Mouse (Mus musculus): ENCODE results near the gene Msi2.
A peak's percentile ranks its signal among the peaks of the same experiment; 100 is the strongest.

The Msi2 gene

GRCm38 (mm10) chr11:88718050-88718765, at the start of gene Msi2:
Msi2 (minus strand) TSS chr11:88718513.
- peak; percentile 94 for DNase-seq (ENCODE audit: low read depth, low spot score)

GRCm38 (mm10) chr11:88765635-88766034, 47.3 kb upstream of the Msi2 start:
- no peak for DNase-seq (ENCODE audit: low read depth, low spot score)

DNA sequence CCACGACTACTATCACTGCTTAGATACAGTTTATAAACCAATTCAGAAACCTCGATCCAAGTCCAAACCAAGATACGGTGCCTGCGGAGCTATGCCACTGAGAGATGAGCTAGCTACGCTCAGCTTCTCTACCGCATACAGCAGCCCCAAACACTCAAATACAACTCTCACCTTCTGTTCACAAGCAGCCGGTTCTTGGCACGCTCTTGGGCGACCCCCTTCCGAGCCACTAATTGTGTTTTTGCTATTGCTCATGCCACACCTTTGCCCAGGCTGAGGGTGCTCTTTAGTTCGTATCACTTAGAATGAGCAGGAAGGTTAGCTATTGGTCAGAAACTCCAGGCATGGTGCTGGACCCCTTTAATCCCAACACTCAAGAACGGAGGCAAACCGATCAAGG, 45.1 kb upstream of the Msi2 start:
- no peak for DNase-seq (ENCODE audit: low read depth, low spot score)

- no peak for DNase-seq (ENCODE audit: low read depth, low spot score)
Observed at GRCm38 (mm10) chr11:88759501-88759900, 41.2 kb upstream of the Msi2 start.

DNA sequence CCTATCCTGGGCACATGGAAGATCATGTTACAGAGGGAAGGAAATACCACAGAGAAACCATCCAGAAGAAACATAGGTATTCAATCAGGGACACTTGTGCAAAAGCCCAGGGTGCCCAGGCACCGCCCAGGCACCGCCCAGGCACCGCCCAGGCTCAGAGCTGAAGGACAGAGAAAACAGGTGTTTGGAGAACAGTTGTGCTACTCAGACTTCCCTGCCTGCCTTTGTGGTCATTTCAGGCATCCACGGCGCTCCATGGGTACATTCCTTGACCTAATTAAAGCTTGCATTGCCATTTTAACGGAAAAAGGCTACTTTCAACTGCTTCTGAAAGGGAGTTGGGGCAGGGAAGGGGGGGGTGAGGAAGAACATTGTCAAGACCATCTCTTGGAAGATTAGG, 40.1 kb upstream of the Msi2 start:
- DNase-seq (ENCODE audit: low read depth, low spot score): peak; percentile 69

DNA sequence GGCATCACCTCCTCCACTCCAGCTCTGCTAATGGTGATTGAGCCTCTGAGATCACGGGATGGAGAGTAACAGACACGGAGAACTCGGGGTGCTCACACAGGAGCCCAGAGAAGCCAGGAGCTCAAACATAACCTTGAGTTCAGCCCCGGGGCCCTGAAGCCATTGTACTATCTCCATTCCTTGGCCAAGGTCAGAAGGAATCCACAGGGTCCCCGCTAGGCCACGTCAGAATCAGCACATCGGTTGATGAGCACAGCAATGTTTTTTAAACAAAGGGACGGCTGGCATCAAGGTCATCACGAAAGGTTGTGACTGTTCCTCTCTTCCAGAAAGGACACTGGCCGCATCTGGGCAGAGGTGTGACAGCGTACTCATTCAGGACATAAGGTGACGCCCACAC, 27.0 kb upstream of the Msi2 start:
- DNase-seq (ENCODE audit: low read depth, low spot score): no peak

- DNase-seq (ENCODE audit: low read depth, low spot score): peak; percentile 94
Observed at GRCm38 (mm10) chr11:88739574-88740295, 21.4 kb upstream of the Msi2 start.

GRCm38 (mm10) chr11:88729363-88729762, 11.1 kb upstream of the Msi2 start:
- no peak for DNase-seq (ENCODE audit: low read depth, low spot score)

DNA sequence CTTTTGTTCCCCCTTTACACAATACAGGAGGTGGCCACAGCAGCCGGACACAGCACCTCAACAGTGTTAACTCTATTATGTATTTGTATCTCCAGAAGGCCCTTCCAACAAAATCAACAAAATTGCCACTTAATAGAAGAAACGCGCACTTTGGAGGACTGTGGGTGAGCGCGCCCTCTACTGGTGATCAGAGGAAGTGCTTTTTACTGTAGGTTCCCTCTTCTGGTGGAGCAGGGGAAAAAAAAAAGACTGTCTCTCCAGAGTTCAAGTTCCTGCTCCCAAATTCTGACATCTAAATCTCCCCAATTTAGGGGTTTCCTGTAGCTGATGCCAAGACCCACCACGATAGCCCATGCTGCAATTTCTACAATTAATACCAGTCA, 10.2 kb upstream of the Msi2 start:
- DNase-seq (ENCODE audit: low read depth, low spot score): peak; percentile 81

GRCm38 (mm10) chr11:88727768-88728507, 9.6 kb upstream of the Msi2 start:
- DNase-seq (ENCODE audit: low read depth, low spot score): peak; percentile 60

GRCm38 (mm10) chr11:88721144-88721636, 2.9 kb upstream of the Msi2 start:
- peak; percentile 51 for DNase-seq (ENCODE audit: low read depth, low spot score)

DNA sequence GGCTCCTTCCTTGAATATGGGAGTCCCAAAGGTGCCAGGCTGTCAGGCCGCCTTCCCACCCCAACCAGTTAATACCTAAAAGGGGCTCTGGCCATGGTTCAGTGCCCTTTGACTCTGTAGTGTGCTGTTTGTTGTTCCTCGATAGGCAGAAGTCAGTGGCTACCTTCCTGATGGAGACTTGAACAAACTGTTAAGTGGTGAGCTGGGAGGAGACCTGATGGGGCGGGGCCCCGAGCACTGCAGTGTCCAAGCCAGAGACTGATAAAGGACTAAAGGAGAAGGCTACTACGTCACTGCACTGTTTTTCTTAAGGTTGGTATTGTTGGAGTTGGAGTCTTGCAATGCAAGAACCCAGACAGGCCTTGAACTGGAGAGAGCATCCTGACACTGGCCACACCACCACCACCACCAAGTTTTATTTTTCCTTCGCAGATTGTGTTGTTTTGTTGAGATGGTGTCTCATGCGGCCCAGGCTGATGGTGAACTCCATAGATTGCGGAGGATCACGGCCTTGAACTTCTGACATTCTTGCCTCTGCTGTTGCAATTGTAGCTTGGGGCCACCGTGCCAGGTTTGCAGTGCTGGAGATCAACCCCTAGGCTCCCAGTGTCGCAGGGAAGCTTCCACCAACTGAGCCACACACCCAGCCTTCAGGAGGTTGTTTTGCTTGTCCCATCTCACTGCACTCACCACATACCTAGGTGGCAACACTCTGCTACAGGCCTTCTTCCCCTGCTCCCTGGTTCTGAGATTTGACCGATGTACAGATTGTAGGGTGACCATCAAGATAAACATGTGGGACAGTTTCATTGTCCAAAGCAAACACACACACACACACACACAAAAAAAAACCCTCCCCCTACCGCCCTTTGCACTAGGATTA, 2.2 kb upstream of the Msi2 start:
- DNase-seq (ENCODE audit: low read depth, low spot score): peak; percentile 48

DNA sequence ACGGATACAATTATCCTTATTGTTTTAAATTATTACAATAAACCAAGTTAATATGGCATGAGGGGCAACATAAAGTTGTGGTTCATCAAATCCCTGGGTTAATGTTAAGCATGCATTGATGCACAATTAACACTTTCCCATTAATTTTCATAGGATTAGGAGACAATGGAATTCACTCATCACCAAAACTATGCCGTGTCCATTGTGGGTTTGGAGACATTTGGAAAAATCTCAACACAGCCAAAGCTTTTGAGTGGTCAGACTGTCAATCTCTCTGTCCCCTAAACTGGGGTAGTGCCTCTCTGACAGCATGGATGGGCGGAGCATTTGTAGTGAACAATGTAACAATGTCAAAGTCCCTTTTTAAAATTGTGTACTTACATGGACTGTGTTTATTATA, 1.3 kb upstream of the Msi2 start:
- DNase-seq (ENCODE audit: low read depth, low spot score): no peak

DNA sequence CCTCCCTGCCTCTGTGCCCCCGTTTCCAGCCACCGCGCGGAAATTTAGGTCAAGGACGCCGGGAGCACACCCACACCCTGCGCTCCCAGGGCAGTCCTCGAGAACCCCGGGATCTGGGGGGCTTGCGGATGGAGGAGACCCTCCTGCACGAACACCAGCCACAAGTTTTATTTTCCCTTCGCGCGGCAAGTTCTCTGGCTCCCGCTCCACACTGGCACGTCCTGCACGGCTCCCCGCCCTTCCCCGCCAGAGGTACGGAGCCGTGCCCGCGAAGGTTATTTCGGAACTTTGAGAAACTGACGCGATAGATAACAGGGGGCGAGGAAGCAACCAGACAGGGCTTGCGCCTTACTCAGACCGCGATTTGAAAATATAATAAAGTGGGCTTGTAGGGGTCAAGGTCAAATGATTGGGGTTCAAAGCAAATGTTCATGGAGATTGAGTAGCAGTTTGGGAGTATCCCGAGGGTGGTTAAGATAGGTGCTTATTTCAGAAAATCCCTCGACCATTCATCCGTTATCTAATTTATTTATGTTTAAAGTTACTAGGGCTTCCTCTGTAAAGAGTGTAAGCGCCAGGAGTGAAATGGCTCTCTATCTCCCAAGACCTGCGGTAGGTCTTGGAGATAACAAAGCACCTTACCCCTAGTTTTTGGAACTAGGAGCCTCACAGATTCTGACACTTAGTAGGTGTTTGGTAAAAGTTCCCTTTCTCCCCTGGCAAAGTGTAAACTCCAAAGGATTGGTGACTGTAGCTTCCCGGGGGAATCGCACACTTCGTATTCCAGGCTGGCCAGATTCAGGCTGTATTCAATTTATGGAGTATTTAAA, 668 bp upstream of the Msi2 start:
- no peak for DNase-seq (ENCODE audit: low read depth, low spot score)

- DNase-seq (ENCODE audit: low read depth, low spot score): no peak
Observed at GRCm38 (mm10) chr11:88717644-88718049, 666 bp downstream of the Msi2 start.

- no peak for DNase-seq (ENCODE audit: low read depth, low spot score)
Observed at GRCm38 (mm10) chr11:88717016-88717643, 1.2 kb downstream of the Msi2 start.

DNA sequence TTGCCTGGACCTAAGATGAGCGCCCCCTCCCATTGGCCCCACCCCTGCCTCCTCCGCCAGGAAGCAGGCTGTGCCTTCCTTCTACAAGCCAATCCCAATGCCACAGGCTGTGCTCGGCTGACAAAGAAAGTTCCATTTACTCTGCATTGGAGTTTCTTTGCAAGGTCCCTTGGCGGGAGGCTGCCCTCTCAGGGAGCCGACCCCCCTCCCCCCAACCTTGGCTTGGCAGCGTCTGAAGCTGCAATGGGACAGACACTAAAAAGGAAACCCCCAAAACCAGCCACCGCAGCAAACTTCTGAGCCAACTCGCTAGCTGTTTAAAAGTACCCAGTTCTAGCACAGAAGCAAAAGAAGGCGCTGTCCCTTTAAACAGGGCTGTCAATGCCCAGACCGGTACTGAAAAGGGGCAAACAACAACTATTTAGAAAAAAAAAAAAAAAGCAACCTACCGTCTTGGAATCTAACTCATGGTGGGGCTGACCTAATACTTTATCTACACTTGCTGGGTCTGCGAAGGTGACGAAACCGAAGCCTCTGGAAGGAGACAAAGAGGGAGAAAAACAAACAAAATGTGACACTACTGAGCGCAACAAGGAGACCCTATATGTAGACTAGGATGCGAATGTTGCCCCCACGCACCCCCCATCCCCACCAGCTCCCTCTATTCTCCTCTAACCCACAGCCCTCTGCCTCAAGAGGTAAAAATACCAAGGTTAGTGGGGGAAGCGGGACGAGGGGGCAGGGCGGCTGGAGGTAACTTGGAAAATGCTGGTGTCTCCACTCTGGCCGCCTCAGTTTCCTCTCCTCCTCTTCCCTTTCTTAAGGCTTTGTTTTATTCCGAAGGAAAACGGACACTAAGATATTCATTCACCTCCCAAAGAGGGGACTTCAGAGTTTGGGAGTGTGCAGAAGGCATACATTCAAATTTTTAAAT, 2.0 kb downstream of the Msi2 start:
- peak; percentile 88 for DNase-seq (ENCODE audit: low read depth, low spot score)

GRCm38 (mm10) chr11:88715299-88715698, 3.0 kb downstream of the Msi2 start:
- DNase-seq (ENCODE audit: low read depth, low spot score): no peak

GRCm38 (mm10) chr11:88714127-88714526, 4.2 kb downstream of the Msi2 start:
- DNase-seq (ENCODE audit: low read depth, low spot score): no peak

All from ES-CJ7 (cell line).